Comparison of ENCODE assay signal across 9 mouse cellular contexts in genomic region chr4:57240100-57240499, GRCm38 (mm10).
DNase-seq lines count a peak whose midpoint lies in the region; ATAC-seq and TF ChIP-seq lines count a peak whose summit lies in the region.
"Had no signal": no experiment of that assay in that cellular context is flagged by ENCODE, and none has a peak within 500 bp of the region (broad histone marks: within the 10 kb centered on the region; RNA-seq: fewer than 3 reads in every experiment).

No protein-coding gene starts in this region.

- 71% methylated on average over 7 of the region's 7 CpGs for WGBS in limb, embryonic 13.5 days
- WGBS in limb, embryonic 10.5 days: 88% methylated on average over 7 of the region's 7 CpGs
- 12% methylated on average over 7 of the region's 7 CpGs for WGBS in heart, embryonic 14.5 days
- WGBS in lung, adult 2 months: 33% methylated on average over 7 of the region's 7 CpGs
- WGBS in stomach, embryonic 16.5 days: 52% methylated on average over 7 of the region's 7 CpGs

- H3K9me3 ChIP-seq in limb, embryonic 13.5 days: no peaks in the 10 kb centered on the region
- H3K9me3 ChIP-seq in limb, embryonic 10.5 days (replicated peaks): no peaks in the 10 kb centered on the region
- no peaks in the 10 kb centered on the region for H3K9me3 ChIP-seq in heart, embryonic 14.5 days (ENCODE audit: control insufficient read depth, low read length)
- no peaks in the 10 kb centered on the region for H3K9me3 ChIP-seq in stomach, embryonic 16.5 days (replicated peaks; ENCODE audit: control insufficient read depth, low read length)
- H3K9me3 ChIP-seq: megakaryocyte, embryonic 14.5 days had no signal

- no peak for ATAC-seq in limb, embryonic 13.5 days (ENCODE audit: low FRiP score, low read depth)
- ATAC-seq in heart, embryonic 14.5 days (ENCODE audit: insufficient number of reproducible peaks, insufficient read depth, low FRiP score, low read depth): no peak
- ATAC-seq in stomach, embryonic 16.5 days (ENCODE audit: insufficient read depth, low FRiP score): peak; percentile 76
- ATAC-seq in erythroblast, adult 5-6 weeks (replicated peaks; ENCODE audit: low FRiP score, poor library complexity, severe bottlenecking): no peak

- H3K4me3 ChIP-seq in limb, embryonic 13.5 days: no peak overlapping the region
- no peak overlapping the region for H3K4me3 ChIP-seq in limb, embryonic 10.5 days
- no peak overlapping the region for H3K4me3 ChIP-seq in heart, embryonic 14.5 days (ENCODE audit: control insufficient read depth in 1 of 2, insufficient read depth in 1 of 2, low read depth in 1 of 2, low read length in 2 of 2)
- no peak overlapping the region for H3K4me3 ChIP-seq in lung, adult 2 months (replicated peaks; ENCODE audit: extremely low read depth, low read depth, low read length)
- no peak overlapping the region for H3K4me3 ChIP-seq in stomach, embryonic 16.5 days (replicated peaks; ENCODE audit: low read length)
- H3K4me3 ChIP-seq: megakaryocyte, embryonic 14.5 days had no signal

- H3K36me3 ChIP-seq in limb, embryonic 13.5 days: peaks cover 4% of the 10 kb centered on the region; the same call in 1 of the 2 replicates
- no peaks in the 10 kb centered on the region for H3K36me3 ChIP-seq in limb, embryonic 10.5 days
- no peaks in the 10 kb centered on the region for H3K36me3 ChIP-seq in heart, embryonic 14.5 days (ENCODE audit: control insufficient read depth, insufficient read depth, low read length)
- H3K36me3 ChIP-seq in stomach, embryonic 16.5 days (ENCODE audit: control insufficient read depth, insufficient read depth, low read length): no peaks in the 10 kb centered on the region; the same call in 1 of the 2 replicates

- no peak for TF ChIP-seq POLR2A in lung, adult 2 months (IDR thresholded peaks at IDR 0.05; ENCODE audit: borderline replicate concordance, extremely low read depth, low read depth, low read length)

- no peaks in the 10 kb centered on the region for H3K27me3 ChIP-seq in limb, embryonic 13.5 days
- no peaks in the 10 kb centered on the region for H3K27me3 ChIP-seq in limb, embryonic 10.5 days (ENCODE audit: low read depth, poor library complexity, severe bottlenecking)
- no peaks in the 10 kb centered on the region for H3K27me3 ChIP-seq in heart, embryonic 14.5 days (ENCODE audit: control insufficient read depth, insufficient read depth, low read length)
- H3K27me3 ChIP-seq in stomach, embryonic 16.5 days (ENCODE audit: control insufficient read depth, insufficient read depth, low read length): no peaks in the 10 kb centered on the region

- no peak overlapping the region for H3K4me2 ChIP-seq in limb, embryonic 13.5 days (replicated peaks)
- H3K4me2 ChIP-seq in heart, embryonic 14.5 days (ENCODE audit: low read length): 0 out of 2 replicates have a peak overlapping the region, but pooled peaks have one; percentile 3
- no peak overlapping the region for H3K4me2 ChIP-seq in stomach, embryonic 16.5 days (ENCODE audit: low read depth, low read length)

- H3K27ac ChIP-seq in limb, embryonic 13.5 days: no peak overlapping the region
- no peak overlapping the region for H3K27ac ChIP-seq in limb, embryonic 10.5 days
- peak overlapping the region; percentile 7 to 25; a peak in 3 of 4 replicates for H3K27ac ChIP-seq in heart, embryonic 14.5 days (replicated peaks in 1 of 2; ENCODE audit: control insufficient read depth in 1 of 2, insufficient read depth in 1 of 2, low read depth in 2 of 2, low read length in 2 of 2)
- H3K27ac ChIP-seq in stomach, embryonic 16.5 days (ENCODE audit: low read length): peak overlapping the region; percentile 21; the same call in 1 of the 2 replicates

- 0 out of 2 replicates have a peak overlapping the region, but pooled peaks have one; percentile 2 for H3K9ac ChIP-seq in limb, embryonic 13.5 days
- H3K9ac ChIP-seq in heart, embryonic 14.5 days (ENCODE audit: low read length): 0 out of 2 replicates have a peak overlapping the region, but pooled peaks have one; percentile 22
- no peak overlapping the region for H3K9ac ChIP-seq in stomach, embryonic 16.5 days (ENCODE audit: low read length)

- H3K4me1 ChIP-seq in limb, embryonic 13.5 days: peaks cover 4% of the 10 kb centered on the region
- peaks cover 8% of the 10 kb centered on the region; the same call in 1 of the 2 replicates for H3K4me1 ChIP-seq in limb, embryonic 10.5 days
- peaks cover 37 to 45% of the 10 kb centered on the region in 2 experiments for H3K4me1 ChIP-seq in heart, embryonic 14.5 days (ENCODE audit: control insufficient read depth in 2 of 2, insufficient read depth in 2 of 2, low read length in 2 of 2)
- H3K4me1 ChIP-seq in lung, adult 2 months (ENCODE audit: control insufficient read depth, insufficient read depth, low read length): peaks cover 3% of the 10 kb centered on the region; the same call in 1 of the 2 replicates
- H3K4me1 ChIP-seq in stomach, embryonic 16.5 days (ENCODE audit: control insufficient read depth, insufficient read depth, low read length): 0 out of 2 replicates have a peak, but pooled peaks cover 3% of the 10 kb centered on the region

- no peak for DNase-seq in limb, embryonic 10.5 days (ENCODE audit: low spot score)
- DNase-seq in lung, adult 2 months: peak; percentile 42
- DNase-seq in adrenal gland, adult (ENCODE audit: inconsistent age in 2 of 2, low spot score in 1 of 2): no peak
- DNase-seq: thymus, adult 18-20 months had no signal

- no peak for TF ChIP-seq CTCF in lung, adult 2 months (IDR thresholded peaks at IDR 0.05; ENCODE audit: insufficient read depth, low read length)

Comparison
In these comparisons a context has a peak if more than half of its experiments do, and no peak if none do; other contexts are left out.
1. H3K27ac ChIP-seq: peak in heart, embryonic 14.5 days (2 of 2) and stomach, embryonic 16.5 days (single experiment); none in limb, embryonic 13.5 days (single experiment) and limb, embryonic 10.5 days (single experiment).